Mouse (Mus musculus): ENCODE measurements around the gene Slc2a5. TPM values are rescaled to one million over a fixed set of nuclear protein-coding genes. Genes with fewer than 3 reads are reported as not detected.

Gene Slc2a5
- polyA plus RNA-seq (2012; fragmentation: generic; extraction: Trizol) = under 1 TPM; 0.01 to 0.05 TPM

GRCm38 (mm10) chr4:150119055-150119454, at the start of gene Slc2a5:
TSS of gene Slc2a5 (plus strand) at chr4:150119283.

GRCm38 (mm10) chr4:150087161-150087889, 31.8 kb upstream of the Slc2a5 start, which contains the start of gene Gpr157:
TSS of gene Gpr157 (plus strand) at chr4:150087365.

Other genes starting within 250 kb of the Slc2a5 start
- gene Spsb1, start 164.2 kb upstream of the Slc2a5 start, polyA plus RNA-seq (2012; fragmentation: generic; extraction: Trizol) = 10 to 100 TPM in 1 of 2 experiments, 1 to 10 TPM in 1; 2.7 to 13.6 TPM
- gene H6pd, start 110.3 kb upstream of the Slc2a5 start, polyA plus RNA-seq (2012; fragmentation: generic; extraction: Trizol) = 10 to 100 TPM in 1 of 2 experiments, 1 to 10 TPM in 1; 6.4 to 24.2 TPM
- under 1 TPM; 0.15 to 0.71 TPM for gene Gpr157, start 31.9 kb upstream of the Slc2a5 start, polyA plus RNA-seq (2012; fragmentation: generic; extraction: Trizol)
- gene Slc2a7, start 29.7 kb downstream of the Slc2a5 start, polyA plus RNA-seq (2012; fragmentation: generic; extraction: Trizol) = under 1 TPM in 1 of 2 experiments, not detected in 1; 0.05 TPM
- under 1 TPM; 0.01 to 0.05 TPM for gene Car6, start 82.0 kb downstream of the Slc2a5 start, polyA plus RNA-seq (2012; fragmentation: generic; extraction: Trizol)
- 1,000 to 10,000 TPM in 1 of 2 experiments, 100 to 1,000 TPM in 1; 443 to 2,128 TPM for gene Eno1, start 117.4 kb downstream of the Slc2a5 start, polyA plus RNA-seq (2012; fragmentation: generic; extraction: Trizol)
- 10 to 100 TPM in 1 of 2 experiments, 1 to 10 TPM in 1; 7.0 to 34.4 TPM for gene Rere, start 162.4 kb downstream of the Slc2a5 start, polyA plus RNA-seq (2012; fragmentation: generic; extraction: Trizol)